Mouse (Mus musculus) megakaryocyte, embryonic 14.5 days (primary cell): Measurements from ENCODE around the gene Cpt1c. TPM values are rescaled to one million over a fixed set of nuclear protein-coding genes. Genes with fewer than 3 reads are reported as not detected.
A peak's percentile ranks its signal among the peaks of the same experiment; 100 is the strongest.

Experiments
- H3K27me3 ChIP-seq: replicated peaks from 2 replicates; pipeline ENCODE3; 2012; ENCODE audit warnings: inconsistent platforms
- H3K36me3 ChIP-seq: replicated peaks from 2 replicates; pipeline ENCODE3; 2012; ENCODE audit warnings: low read length, inconsistent platforms, mixed read lengths
- H3K4me1 ChIP-seq: 2 replicates; pipeline ENCODE4 v1.6.1; 2012; ENCODE audit warnings: inconsistent platforms
- H3K4me3 ChIP-seq: replicated peaks from 2 replicates; pipeline ENCODE3; 2012; ENCODE audit warnings: moderate library complexity, mild to moderate bottlenecking, inconsistent platforms
- H3K9me3 ChIP-seq: 2 replicates; pipeline ENCODE4 v1.6.1; 2012; ENCODE audit warnings: inconsistent platforms
- FLI1 ChIP-seq: IDR thresholded peaks from 2 replicates; pipeline ENCODE4 v1.6.1; 2012; ENCODE audit warnings: low read length, inconsistent platforms, mixed read lengths
- GATA1 ChIP-seq: IDR thresholded peaks from 3 replicates; pipeline ENCODE4 v1.6.1; 2012; ENCODE audit warnings: mixed read lengths, low read length, inconsistent platforms, borderline replicate concordance
- polyA plus RNA-seq: library from polyadenylated mRNA; stranded (reverse); fragments of >175 nt; gene quantifications from 2 replicates; pipeline ENCODE4 v1.2.3, GENCODE M21; 2012; ENCODE audit warnings: low replicate concordance; ENCODE audit not compliant: insufficient read depth

Gene Cpt1c
- polyA plus RNA-seq, 1 experiment = 0.82 TPM

GRCm38 (mm10) chr7:45000539-45001114 is 26.0 kb upstream of the Cpt1c start:
- Histone ChIP-seq H3K27me3 (no peaks in the 10 kb centered on the region), H3K9me3 (no peaks in the 10 kb centered on the region), H3K4me3 (peak overlapping the region; percentile 84), H3K36me3 (peaks cover 72% of the 10 kb centered on the region), H3K4me1 (peaks cover 86% of the 10 kb centered on the region)
- TF ChIP-seq FLI1 = no peak
- TF ChIP-seq GATA1 = no peak

GRCm38 (mm10) chr7:44999753-45000152 is 25.1 kb upstream of the Cpt1c start:
- peak overlapping the region; percentile 78 for H3K4me3 ChIP-seq
- no peaks in the 10 kb centered on the region for H3K27me3 ChIP-seq
- no peaks in the 10 kb centered on the region for H3K9me3 ChIP-seq
- TF ChIP-seq FLI1 (no peak), GATA1 (no peak)
- H3K4me1 ChIP-seq = peaks cover 86% of the 10 kb centered on the region
- peaks cover 73% of the 10 kb centered on the region for H3K36me3 ChIP-seq

GRCm38 (mm10) chr7:44998501-44998955 is 23.9 kb upstream of the Cpt1c start, which contains the start of gene Bcl2l12:
Gene Bcl2l12, minus strand, starts transcription at chr7:44998712.
- Histone ChIP-seq H3K4me1 (peaks cover 77% of the 10 kb centered on the region), H3K9me3 (no peaks in the 10 kb centered on the region), H3K27me3 (no peaks in the 10 kb centered on the region), H3K36me3 (peaks cover 74% of the 10 kb centered on the region), H3K4me3 (peak within 1 kb of the TSS; percentile 99)
- TF ChIP-seq GATA1 = no peak
- TF ChIP-seq FLI1 = no peak

- Histone ChIP-seq H3K36me3 (peaks cover 74% of the 10 kb centered on the region), H3K9me3 (no peaks in the 10 kb centered on the region), H3K4me1 (peaks cover 73% of the 10 kb centered on the region), H3K27me3 (no peaks in the 10 kb centered on the region), H3K4me3 (peak overlapping the region; percentile 99)
- TF ChIP-seq GATA1 (no peak), FLI1 (no peak)
Observed at GRCm38 (mm10) chr7:44997940-44998428, 23.3 kb upstream of the Cpt1c start.

GRCm38 (mm10) chr7:44997231-44997939 is 22.7 kb upstream of the Cpt1c start, which contains the start of gene Irf3:
Gene Irf3, plus strand, starts transcription at chr7:44997648.
- no peak for TF ChIP-seq GATA1
- TF ChIP-seq FLI1 = no peak
- no peaks in the 10 kb centered on the region for H3K27me3 ChIP-seq
- H3K4me1 ChIP-seq = peaks cover 73% of the 10 kb centered on the region
- H3K4me3 ChIP-seq = peak within 1 kb of the TSS; percentile 99
- H3K36me3 ChIP-seq = peaks cover 74% of the 10 kb centered on the region
- H3K9me3 ChIP-seq = no peaks in the 10 kb centered on the region

GRCm38 (mm10) chr7:44996672-44997071 is 22.0 kb upstream of the Cpt1c start:
- Histone ChIP-seq H3K4me3 (peak overlapping the region; percentile 99), H3K36me3 (peaks cover 74% of the 10 kb centered on the region), H3K27me3 (no peaks in the 10 kb centered on the region), H3K9me3 (no peaks in the 10 kb centered on the region), H3K4me1 (peaks cover 66% of the 10 kb centered on the region)
- TF ChIP-seq FLI1 = no peak
- no peak for TF ChIP-seq GATA1

- Histone ChIP-seq H3K9me3 (no peaks in the 10 kb centered on the region), H3K27me3 (no peaks in the 10 kb centered on the region), H3K4me3 (peak overlapping the region; percentile 91), H3K36me3 (peaks cover 47% of the 10 kb centered on the region), H3K4me1 (peaks cover 53% of the 10 kb centered on the region)
- TF ChIP-seq FLI1 = no peak
- no peak for TF ChIP-seq GATA1
Observed at GRCm38 (mm10) chr7:44986879-44987718, 12.4 kb upstream of the Cpt1c start.

- Histone ChIP-seq H3K9me3 (no peaks in the 10 kb centered on the region), H3K36me3 (peaks cover 47% of the 10 kb centered on the region), H3K4me3 (peak within 1 kb of the TSS; percentile 91), H3K4me1 (peaks cover 59% of the 10 kb centered on the region), H3K27me3 (no peaks in the 10 kb centered on the region)
- TF ChIP-seq GATA1 = no peak
- no peak for TF ChIP-seq FLI1
Observed at GRCm38 (mm10) chr7:44986192-44986878, 11.7 kb upstream of the Cpt1c start, which contains the start of gene Prmt1. Gene Prmt1, minus strand, starts transcription at chr7:44986568.
